Mouse (Mus musculus) forebrain, embryonic 12.5 days (tissue): ENCODE measurements around the gene Lpcat2. TPM values are rescaled to one million over a fixed set of nuclear protein-coding genes. Genes with fewer than 3 reads are reported as not detected.
"Not testable (repeated sequence)": the region's sequence is repeated elsewhere in the genome, so short reads cannot be mapped to it uniquely, and the experiment has no call there.

Source experiments
- ATAC-seq: fragments of 200-750 bp; cut with Nextera tagmentation; 2 replicates; pipeline ENCODE4 v1.8.0; 2017; ENCODE audit warnings: moderate TSS enrichment; ENCODE audit not compliant: low FRiP score
- H3K27ac ChIP-seq: fragments of 300-500 bp; sonication (generic); 2 replicates; pipeline ENCODE4 v1.5.1; 2016; ENCODE audit warnings: mild to moderate bottlenecking
- H3K27me3 ChIP-seq: fragments of 300-500 bp; sonication (generic); 2 replicates; pipeline ENCODE4 v1.6.1; 2016; ENCODE audit warnings: mild to moderate bottlenecking
- H3K36me3 ChIP-seq: fragments of 300-500 bp; sonication (generic); replicated peaks from 2 replicates; pipeline ENCODE4 v1.6.1; 2016; ENCODE audit warnings: mild to moderate bottlenecking
- H3K4me1 ChIP-seq: fragments of 300-500 bp; sonication (generic); 2 replicates; pipeline ENCODE4 v1.6.1; 2016
- H3K4me2 ChIP-seq: fragments of 300-500 bp; sonication (generic); 2 replicates; pipeline ENCODE4 v1.6.1; 2016; ENCODE audit warnings: mild to moderate bottlenecking, moderate library complexity
- H3K4me3 ChIP-seq: fragments of 300-500 bp; sonication (generic); replicated peaks from 2 replicates; pipeline ENCODE4 v1.5.1; 2016; ENCODE audit warnings: mild to moderate bottlenecking
- H3K9ac ChIP-seq: fragments of 300-500 bp; sonication (generic); 2 replicates; pipeline ENCODE4 v1.6.1; 2016; ENCODE audit warnings: mild to moderate bottlenecking
- H3K9me3 ChIP-seq: fragments of 300-500 bp; sonication (generic); 2 replicates; pipeline ENCODE4 v1.6.1; 2016
- WGBS: fragments of 180-500 bp; shearing (Covaris S2); methylation state at CpG from one replicate; pipeline ENCODE4 v1.1.7; 2016; 5-methylcytosine and 5-hydroxymethylcytosine counted together
- polyA plus RNA-seq: library from polyadenylated mRNA; unstranded; fragments of >200 nt; fragmentation: Nextera tagmentation; extraction: Ambion mirVana; gene quantifications from 2 replicates; pipeline ENCODE4 v1.2.1, GENCODE M21; 2016

Lpcat2 gene
- polyA plus RNA-seq, 1 experiment from 2014 or later, result 4.9 TPM

- Histone ChIP-seq H3K9me3 (0 out of 2 replicates have a peak, but pooled peaks cover 3% of the 10 kb centered on the region), H3K27me3 (peaks cover 21% of the 10 kb centered on the region; the same call in 1 of the 2 replicates), H3K36me3 (no peaks in the 10 kb centered on the region), H3K4me1 (no peaks in the 10 kb centered on the region; the same call in 1 of the 2 replicates), H3K9ac (no peak overlapping the region), H3K4me3 (no peak overlapping the region), H3K4me2 (no peak overlapping the region), H3K27ac (no peak overlapping the region)
- 77% methylated on average over 14 of the region's 14 CpGs for WGBS
- ATAC-seq, result no peak
Measured at GRCm38 (mm10) chr8:92858475-92859182, 3.5 kb downstream of the Lpcat2 start.

GRCm38 (mm10) chr8:92861977-92862376 lies 6.8 kb downstream of the Lpcat2 start:
- Histone ChIP-seq H3K4me1 (no peaks in the 10 kb centered on the region), H3K4me3 (no peak overlapping the region), H3K27ac (no peak overlapping the region), H3K9me3 (no peaks in the 10 kb centered on the region), H3K36me3 (no peaks in the 10 kb centered on the region), H3K4me2 (no peak overlapping the region), H3K27me3 (no peaks in the 10 kb centered on the region), H3K9ac (no peak overlapping the region)
- WGBS, result 81% methylated on average over 1 of the region's 1 CpGs
- ATAC-seq, result no peak

GRCm38 (mm10) chr8:92870281-92870680 lies 15.1 kb downstream of the Lpcat2 start:
- Histone ChIP-seq H3K36me3 (no peaks in the 10 kb centered on the region), H3K4me1 (peaks cover 6% of the 10 kb centered on the region; the same call in 1 of the 2 replicates), H3K9me3 (no peaks in the 10 kb centered on the region), H3K4me3 (no peak overlapping the region), H3K27ac (no peak overlapping the region), H3K9ac (no peak overlapping the region), H3K27me3 (no peaks in the 10 kb centered on the region), H3K4me2 (no peak overlapping the region)
- WGBS, result 45% methylated on average over 7 of the region's 7 CpGs
- ATAC-seq, result no peak

GRCm38 (mm10) chr8:92872063-92872759 lies 17.1 kb downstream of the Lpcat2 start:
- H3K4me2 ChIP-seq, result no peak overlapping the region
- H3K4me1 ChIP-seq, result peaks cover 6% of the 10 kb centered on the region; the same call in 1 of the 2 replicates
- H3K36me3 ChIP-seq, result no peaks in the 10 kb centered on the region
- H3K9me3 ChIP-seq, result no peaks in the 10 kb centered on the region
- H3K4me3 ChIP-seq, result no peak overlapping the region
- no peak overlapping the region for H3K9ac ChIP-seq
- H3K27me3 ChIP-seq, result no peaks in the 10 kb centered on the region
- ATAC-seq, result no peak
- H3K27ac ChIP-seq, result no peak overlapping the region
- 61% methylated on average over 10 of the region's 10 CpGs for WGBS

GRCm38 (mm10) chr8:92875795-92876194 lies 20.7 kb downstream of the Lpcat2 start:
- Histone ChIP-seq H3K9me3 (no peaks in the 10 kb centered on the region), H3K4me3 (no peak overlapping the region), H3K27me3 (no peaks in the 10 kb centered on the region), H3K9ac (no peak overlapping the region), H3K4me1 (no peaks in the 10 kb centered on the region), H3K27ac (no peak overlapping the region), H3K36me3 (no peaks in the 10 kb centered on the region), H3K4me2 (no peak overlapping the region)
- 37% methylated on average over 10 of the region's 10 CpGs for WGBS
- no peak for ATAC-seq

- H3K36me3 ChIP-seq, result no peaks in the 10 kb centered on the region
- H3K27me3 ChIP-seq, result no peaks in the 10 kb centered on the region
- H3K9ac ChIP-seq, result no peak overlapping the region
- H3K4me1 ChIP-seq, result no peaks in the 10 kb centered on the region
- no peak overlapping the region for H3K4me3 ChIP-seq
- no peak overlapping the region for H3K27ac ChIP-seq
- WGBS, result 81% methylated on average over 4 of the region's 4 CpGs
- no peak overlapping the region for H3K4me2 ChIP-seq
- H3K9me3 ChIP-seq, result no peaks in the 10 kb centered on the region
- no peak for ATAC-seq
Measured at GRCm38 (mm10) chr8:92881247-92881646, 26.1 kb downstream of the Lpcat2 start.

GRCm38 (mm10) chr8:92883771-92884170 lies 28.6 kb downstream of the Lpcat2 start:
- H3K9ac ChIP-seq, result no peak overlapping the region
- no peak overlapping the region for H3K27ac ChIP-seq
- H3K4me3 ChIP-seq, result no peak overlapping the region
- no peaks in the 10 kb centered on the region for H3K36me3 ChIP-seq
- no peaks in the 10 kb centered on the region for H3K4me1 ChIP-seq
- WGBS, result 88% methylated on average over 2 of the region's 2 CpGs
- H3K9me3 ChIP-seq, result no peaks in the 10 kb centered on the region
- no peak for ATAC-seq
- H3K27me3 ChIP-seq, result no peaks in the 10 kb centered on the region
- H3K4me2 ChIP-seq, result no peak overlapping the region

GRCm38 (mm10) chr8:92892216-92892615 lies 37.1 kb downstream of the Lpcat2 start:
- not testable (repeated sequence) for H3K9me3 ChIP-seq, H3K4me1 ChIP-seq, ATAC-seq, H3K4me2 ChIP-seq, H3K9ac ChIP-seq, H3K36me3 ChIP-seq, H3K27me3 ChIP-seq, H3K4me3 ChIP-seq, H3K27ac ChIP-seq
- WGBS, result 87% methylated on average over 3 of the region's 3 CpGs

- no peak for ATAC-seq
- Histone ChIP-seq H3K4me3 (no peak overlapping the region), H3K27me3 (no peaks in the 10 kb centered on the region), H3K4me1 (no peaks in the 10 kb centered on the region), H3K9ac (no peak overlapping the region), H3K4me2 (no peak overlapping the region), H3K36me3 (no peaks in the 10 kb centered on the region), H3K27ac (no peak overlapping the region), H3K9me3 (no peaks in the 10 kb centered on the region)
- WGBS, result 81% methylated on average over 2 of the region's 2 CpGs
Measured at GRCm38 (mm10) chr8:92893870-92894269, 38.7 kb downstream of the Lpcat2 start.

- ATAC-seq, result no peak
- Histone ChIP-seq H3K9ac (no peak overlapping the region), H3K4me2 (no peak overlapping the region), H3K9me3 (no peaks in the 10 kb centered on the region), H3K27me3 (no peaks in the 10 kb centered on the region), H3K4me3 (no peak overlapping the region), H3K27ac (no peak overlapping the region), H3K36me3 (no peaks in the 10 kb centered on the region), H3K4me1 (no peaks in the 10 kb centered on the region)
- 90% methylated on average over 7 of the region's 7 CpGs for WGBS
Measured at GRCm38 (mm10) chr8:92895053-92895452, 39.9 kb downstream of the Lpcat2 start.

GRCm38 (mm10) chr8:92896056-92896455 lies 40.9 kb downstream of the Lpcat2 start:
- Histone ChIP-seq H3K27me3 (no peaks in the 10 kb centered on the region), H3K9me3 (no peaks in the 10 kb centered on the region), H3K9ac (no peak overlapping the region), H3K27ac (no peak overlapping the region), H3K4me2 (no peak overlapping the region), H3K4me1 (no peaks in the 10 kb centered on the region), H3K4me3 (no peak overlapping the region), H3K36me3 (no peaks in the 10 kb centered on the region)
- 77% methylated on average over 1 of the region's 1 CpGs for WGBS
- no peak for ATAC-seq

- no peak overlapping the region for H3K9ac ChIP-seq
- 81% methylated on average over 5 of the region's 5 CpGs for WGBS
- ATAC-seq, result no peak
- no peaks in the 10 kb centered on the region for H3K36me3 ChIP-seq
- no peaks in the 10 kb centered on the region for H3K9me3 ChIP-seq
- no peaks in the 10 kb centered on the region for H3K4me1 ChIP-seq
- H3K4me2 ChIP-seq, result no peak overlapping the region
- no peak overlapping the region for H3K4me3 ChIP-seq
- H3K27ac ChIP-seq, result no peak overlapping the region
- no peaks in the 10 kb centered on the region for H3K27me3 ChIP-seq
Measured at GRCm38 (mm10) chr8:92896611-92897010, 41.5 kb downstream of the Lpcat2 start.

- Histone ChIP-seq H3K27ac (no peak overlapping the region), H3K4me3 (no peak overlapping the region), H3K36me3 (no peaks in the 10 kb centered on the region), H3K4me1 (no peaks in the 10 kb centered on the region), H3K4me2 (no peak overlapping the region), H3K9ac (no peak overlapping the region), H3K9me3 (no peaks in the 10 kb centered on the region), H3K27me3 (no peaks in the 10 kb centered on the region)
- ATAC-seq, result no peak
- 93% methylated on average over 4 of the region's 4 CpGs for WGBS
Measured at GRCm38 (mm10) chr8:92897794-92898193, 42.7 kb downstream of the Lpcat2 start.
